Mouse (Mus musculus) limb, embryonic 13.5 days (tissue): ENCODE data around the gene Ppp1cc. TPM values are rescaled to one million over a fixed set of nuclear protein-coding genes. Genes with fewer than 3 reads are reported as not detected.
"Not testable (repeated sequence)": the region's sequence is repeated elsewhere in the genome, so short reads cannot be mapped to it uniquely, and the experiment has no call there.

Experiments used
- ATAC-seq: fragments of 200-750 bp; cut with Nextera tagmentation; 2 replicates; pipeline ENCODE4 v1.8.0; 2017; ENCODE audit warnings: low read depth, moderate number of reproducible peaks, moderate TSS enrichment; ENCODE audit not compliant: low FRiP score
- H3K27ac ChIP-seq: fragments of 300-500 bp; sonication (generic); 2 replicates; pipeline ENCODE4 v1.5.1; 2015; ENCODE audit warnings: inconsistent platforms, mild to moderate bottlenecking, moderate library complexity
- H3K27me3 ChIP-seq: fragments of 300-500 bp; sonication (generic); 2 replicates; pipeline ENCODE4 v1.6.1; 2015; ENCODE audit warnings: mild to moderate bottlenecking, inconsistent platforms
- H3K36me3 ChIP-seq: fragments of 300-500 bp; sonication (generic); 2 replicates; pipeline ENCODE4 v1.6.1; 2015; ENCODE audit warnings: inconsistent platforms, mild to moderate bottlenecking, moderate library complexity
- H3K4me1 ChIP-seq: fragments of 300-500 bp; sonication (generic); 2 replicates; pipeline ENCODE4 v1.6.1; 2015; ENCODE audit warnings: inconsistent platforms
- H3K4me2 ChIP-seq: fragments of 300-500 bp; sonication (generic); replicated peaks from 2 replicates; pipeline ENCODE4 v1.6.1; 2015; ENCODE audit warnings: inconsistent platforms, mild to moderate bottlenecking, moderate library complexity
- H3K4me3 ChIP-seq: fragments of 300-500 bp; sonication (generic); 2 replicates; pipeline ENCODE4 v1.5.1; 2015; ENCODE audit warnings: moderate library complexity, mild to moderate bottlenecking, inconsistent platforms
- H3K9ac ChIP-seq: fragments of 300-500 bp; sonication (generic); 2 replicates; pipeline ENCODE4 v1.6.1; 2015; ENCODE audit warnings: mild to moderate bottlenecking, inconsistent platforms
- H3K9me3 ChIP-seq: fragments of 300-500 bp; sonication (generic); 2 replicates; pipeline ENCODE4 v1.6.1; 2016; ENCODE audit warnings: inconsistent platforms
- WGBS: fragments of 180-500 bp; shearing (Covaris S2); methylation state at CpG from one replicate; pipeline ENCODE4 v1.1.7; 2015; 5-methylcytosine and 5-hydroxymethylcytosine counted together
- polyA plus RNA-seq: library from polyadenylated mRNA; unstranded; fragments of >200 nt; fragmentation: Nextera tagmentation; extraction: Ambion mirVana; gene quantifications from 2 replicates; pipeline ENCODE4 v1.2.1, GENCODE M21; 2015

The Ppp1cc gene
- polyA plus RNA-seq, 1 experiment from 2014 or later, result 235 TPM

- H3K9ac ChIP-seq, result peak overlapping the region; percentile 67
- no peaks in the 10 kb centered on the region for H3K27me3 ChIP-seq
- H3K27ac ChIP-seq, result peak overlapping the region; percentile 33; the same call in 1 of the 2 replicates
- peak; percentile 88 for ATAC-seq
- H3K4me1 ChIP-seq, result peaks cover 17% of the 10 kb centered on the region
- no peaks in the 10 kb centered on the region for H3K9me3 ChIP-seq
- H3K36me3 ChIP-seq, result no peaks in the 10 kb centered on the region
- 8% methylated on average over 21 of the region's 21 CpGs for WGBS
- H3K4me2 ChIP-seq, result peak overlapping the region; percentile 68
- H3K4me3 ChIP-seq, result peak overlapping the region; percentile 41
Measured at GRCm38 (mm10) chr5:122209591-122210368, 51.7 kb downstream of the Ppp1cc start.

- Histone ChIP-seq H3K27ac (no peak overlapping the region), H3K4me3 (no peak overlapping the region), H3K9me3 (no peaks in the 10 kb centered on the region), H3K4me2 (no peak overlapping the region), H3K4me1 (peaks cover 17% of the 10 kb centered on the region), H3K36me3 (no peaks in the 10 kb centered on the region), H3K27me3 (no peaks in the 10 kb centered on the region), H3K9ac (no peak overlapping the region)
- WGBS, result 92% methylated on average over 8 of the region's 8 CpGs
- no peak for ATAC-seq
Measured at GRCm38 (mm10) chr5:122210890-122211289, 52.8 kb downstream of the Ppp1cc start.

- no peak for ATAC-seq
- Histone ChIP-seq H3K4me2 (no peak overlapping the region), H3K4me1 (peaks cover 17% of the 10 kb centered on the region), H3K4me3 (no peak overlapping the region), H3K9me3 (no peaks in the 10 kb centered on the region), H3K36me3 (no peaks in the 10 kb centered on the region), H3K27me3 (no peaks in the 10 kb centered on the region), H3K27ac (no peak overlapping the region), H3K9ac (no peak overlapping the region)
- WGBS, result 87% methylated on average over 8 of the region's 8 CpGs
Measured at GRCm38 (mm10) chr5:122212125-122212524, 54.0 kb downstream of the Ppp1cc start.

- not testable (repeated sequence) for H3K4me2 ChIP-seq, H3K36me3 ChIP-seq, H3K9ac ChIP-seq, H3K4me3 ChIP-seq, ATAC-seq, H3K27ac ChIP-seq, H3K27me3 ChIP-seq, H3K9me3 ChIP-seq
- peaks cover 17% of the 10 kb centered on the region for H3K4me1 ChIP-seq
- WGBS, result 89% methylated on average over 1 of the region's 1 CpGs
Measured at GRCm38 (mm10) chr5:122212820-122213219, 54.7 kb downstream of the Ppp1cc start.

GRCm38 (mm10) chr5:122213861-122214260 is 55.8 kb downstream of the Ppp1cc start:
- H3K9me3 ChIP-seq, result no peaks in the 10 kb centered on the region
- ATAC-seq, result no peak
- H3K4me1 ChIP-seq, result peaks cover 14% of the 10 kb centered on the region
- H3K4me2 ChIP-seq, result no peak overlapping the region
- no peak overlapping the region for H3K27ac ChIP-seq
- H3K36me3 ChIP-seq, result no peaks in the 10 kb centered on the region
- H3K4me3 ChIP-seq, result no peak overlapping the region
- H3K9ac ChIP-seq, result no peak overlapping the region
- WGBS, result 82% methylated on average over 6 of the region's 6 CpGs
- no peaks in the 10 kb centered on the region for H3K27me3 ChIP-seq

- Histone ChIP-seq H3K4me1 (peaks cover 19% of the 10 kb centered on the region), H3K9me3 (no peaks in the 10 kb centered on the region), H3K27ac (no peak overlapping the region), H3K27me3 (no peaks in the 10 kb centered on the region), H3K4me3 (no peak overlapping the region), H3K4me2 (no peak overlapping the region), H3K9ac (no peak overlapping the region), H3K36me3 (no peaks in the 10 kb centered on the region)
- WGBS, result 91% methylated on average over 6 of the region's 6 CpGs
- ATAC-seq, result no peak
Measured at GRCm38 (mm10) chr5:122217636-122218035, 59.6 kb downstream of the Ppp1cc start.

- H3K4me2 ChIP-seq, result no peak overlapping the region
- no peaks in the 10 kb centered on the region for H3K27me3 ChIP-seq
- no peaks in the 10 kb centered on the region for H3K36me3 ChIP-seq
- no peaks in the 10 kb centered on the region for H3K9me3 ChIP-seq
- peaks cover 19% of the 10 kb centered on the region for H3K4me1 ChIP-seq
- 83% methylated on average over 12 of the region's 12 CpGs for WGBS
- H3K9ac ChIP-seq, result no peak overlapping the region
- H3K4me3 ChIP-seq, result no peak overlapping the region
- ATAC-seq, result no peak
- no peak overlapping the region for H3K27ac ChIP-seq
Measured at GRCm38 (mm10) chr5:122218109-122218905, 60.2 kb downstream of the Ppp1cc start.

- no peaks in the 10 kb centered on the region for H3K36me3 ChIP-seq
- no peaks in the 10 kb centered on the region for H3K27me3 ChIP-seq
- no peak for ATAC-seq
- H3K4me2 ChIP-seq, result no peak overlapping the region
- WGBS, result 82% methylated on average over 7 of the region's 7 CpGs
- H3K27ac ChIP-seq, result no peak overlapping the region
- no peak overlapping the region for H3K9ac ChIP-seq
- no peaks in the 10 kb centered on the region for H3K9me3 ChIP-seq
- H3K4me3 ChIP-seq, result no peak overlapping the region
- peaks cover 19% of the 10 kb centered on the region for H3K4me1 ChIP-seq
Measured at GRCm38 (mm10) chr5:122218928-122219327, 60.9 kb downstream of the Ppp1cc start.

GRCm38 (mm10) chr5:122219655-122220629 is 61.9 kb downstream of the Ppp1cc start:
- H3K9ac ChIP-seq, result peak overlapping the region; percentile 19; the same call in 1 of the 2 replicates
- no peaks in the 10 kb centered on the region for H3K9me3 ChIP-seq
- peaks cover 19% of the 10 kb centered on the region for H3K4me1 ChIP-seq
- no peak overlapping the region for H3K4me2 ChIP-seq
- no peaks in the 10 kb centered on the region for H3K36me3 ChIP-seq
- WGBS, result 47% methylated on average over 18 of the region's 18 CpGs
- peak overlapping the region; percentile 33; the same call in 1 of the 2 replicates for H3K27ac ChIP-seq
- H3K27me3 ChIP-seq, result no peaks in the 10 kb centered on the region
- ATAC-seq, result no peak
- no peak overlapping the region for H3K4me3 ChIP-seq

GRCm38 (mm10) chr5:122221085-122221484 is 63.0 kb downstream of the Ppp1cc start:
- 85% methylated on average over 4 of the region's 4 CpGs for WGBS
- Histone ChIP-seq H3K36me3 (no peaks in the 10 kb centered on the region), H3K4me1 (peaks cover 19% of the 10 kb centered on the region), H3K9ac (0 out of 2 replicates have a peak overlapping the region, but pooled peaks have one; percentile 1), H3K4me2 (no peak overlapping the region), H3K27me3 (no peaks in the 10 kb centered on the region), H3K4me3 (no peak overlapping the region), H3K27ac (no peak overlapping the region), H3K9me3 (no peaks in the 10 kb centered on the region)
- ATAC-seq, result no peak

GRCm38 (mm10) chr5:122224291-122224690 is 66.2 kb downstream of the Ppp1cc start:
- 89% methylated on average over 2 of the region's 2 CpGs for WGBS
- Histone ChIP-seq H3K4me3 (no peak overlapping the region), H3K4me1 (peaks cover 18% of the 10 kb centered on the region), H3K9me3 (peaks cover 7% of the 10 kb centered on the region; the same call in 1 of the 2 replicates), H3K27ac (no peak overlapping the region), H3K9ac (no peak overlapping the region), H3K36me3 (no peaks in the 10 kb centered on the region), H3K4me2 (no peak overlapping the region), H3K27me3 (no peaks in the 10 kb centered on the region)
- ATAC-seq, result no peak
